In the genomic region with DNA sequence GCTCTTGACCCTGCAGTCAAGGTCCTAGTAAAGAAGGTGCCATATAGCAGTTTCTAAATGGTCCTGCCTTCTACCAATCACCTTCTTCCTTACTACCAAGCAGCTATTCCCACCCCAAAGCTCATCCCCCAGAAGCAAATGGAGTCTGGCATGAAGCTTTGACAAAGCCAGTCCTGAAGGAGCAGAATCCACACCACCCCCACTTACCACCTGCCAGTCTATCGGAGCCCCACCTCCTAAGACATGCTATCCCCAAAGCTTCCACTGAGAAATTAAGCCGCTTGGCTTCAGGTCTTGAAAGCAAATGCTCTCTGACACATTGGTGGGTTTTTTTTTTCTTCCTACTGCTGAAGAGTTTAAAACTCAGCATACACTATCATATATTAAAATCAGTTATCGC, we compare ENCODE assay signal across 26 mouse cellular contexts. TPM values are rescaled to one million over a fixed set of nuclear protein-coding genes. Genes with fewer than 3 reads are reported as not detected.
DNase-seq lines count a peak whose midpoint lies in the region; ATAC-seq lines count a peak whose summit lies in the region.
"Had no signal": no experiment of that assay in that cellular context is flagged by ENCODE, and none has a peak within 500 bp of the region (broad histone marks: within the 10 kb centered on the region; RNA-seq: fewer than 3 reads in every experiment).

No protein-coding gene starts in this region.

- no peaks in the 10 kb centered on the region for H3K36me3 ChIP-seq in embryonic facial prominence, embryonic 14.5 days (ENCODE audit: control insufficient read depth, insufficient read depth, low read length)
- no peaks in the 10 kb centered on the region for H3K36me3 ChIP-seq in embryonic facial prominence, embryonic 10.5 days (replicated peaks)
- H3K36me3 ChIP-seq in heart, embryonic 13.5 days: no peaks in the 10 kb centered on the region
- no peaks in the 10 kb centered on the region for H3K36me3 ChIP-seq in liver, embryonic 11.5 days (ENCODE audit: control insufficient read depth, insufficient read depth, low read length)
- H3K36me3 ChIP-seq: embryonic facial prominence, embryonic 13.5 days; forebrain, embryonic 15.5 days; limb, embryonic 15.5 days; liver, embryonic 15.5 days; midbrain, embryonic 15.5 days; neural tube, embryonic 13.5 days had no signal

- no peaks in the 10 kb centered on the region for H3K9me3 ChIP-seq in embryonic facial prominence, embryonic 14.5 days (ENCODE audit: control insufficient read depth, low read length)
- H3K9me3 ChIP-seq in embryonic facial prominence, embryonic 10.5 days: no peaks in the 10 kb centered on the region
- no peaks in the 10 kb centered on the region for H3K9me3 ChIP-seq in heart, embryonic 13.5 days
- no peaks in the 10 kb centered on the region for H3K9me3 ChIP-seq in liver, embryonic 11.5 days (ENCODE audit: control insufficient read depth, low read length)
- H3K9me3 ChIP-seq: embryonic facial prominence, embryonic 13.5 days; forebrain, embryonic 15.5 days; limb, embryonic 15.5 days; liver, embryonic 15.5 days; midbrain, embryonic 15.5 days; neural tube, embryonic 13.5 days had no signal

- H3K27ac ChIP-seq in embryonic facial prominence, embryonic 14.5 days (replicated peaks; ENCODE audit: low read depth, low read length): 0 out of 2 replicates have a peak overlapping the region, but pooled peaks have one; percentile 33
- H3K27ac ChIP-seq in embryonic facial prominence, embryonic 10.5 days (replicated peaks): no peak overlapping the region
- peak overlapping the region; percentile 86 for H3K27ac ChIP-seq in heart, embryonic 13.5 days (replicated peaks)
- H3K27ac ChIP-seq in liver, embryonic 11.5 days (ENCODE audit: low read depth, low read length): no peak overlapping the region
- H3K27ac ChIP-seq: embryonic facial prominence, embryonic 13.5 days; forebrain, embryonic 15.5 days; hindbrain, embryonic 14.5 days; limb, embryonic 15.5 days; liver, embryonic 15.5 days; macrophage; midbrain, embryonic 15.5 days; neural tube, embryonic 13.5 days had no signal

- H3K4me3 ChIP-seq in embryonic facial prominence, embryonic 14.5 days (ENCODE audit: low read depth, low read length): no peak overlapping the region
- H3K4me3 ChIP-seq in embryonic facial prominence, embryonic 10.5 days: no peak overlapping the region
- H3K4me3 ChIP-seq in heart, embryonic 13.5 days: no peak overlapping the region
- H3K4me3 ChIP-seq in liver, embryonic 11.5 days (ENCODE audit: low read depth, low read length): no peak overlapping the region
- H3K4me3 ChIP-seq: embryonic facial prominence, embryonic 13.5 days; forebrain, embryonic 15.5 days; limb, embryonic 15.5 days; liver, embryonic 15.5 days; midbrain, embryonic 15.5 days; neural tube, embryonic 13.5 days had no signal

- H3K4me1 ChIP-seq in embryonic facial prominence, embryonic 14.5 days (ENCODE audit: control insufficient read depth, insufficient read depth, low read length): peaks cover 10% of the 10 kb centered on the region
- H3K4me1 ChIP-seq in embryonic facial prominence, embryonic 10.5 days: 0 out of 2 replicates have a peak, but pooled peaks cover 7% of the 10 kb centered on the region
- peaks cover 85% of the 10 kb centered on the region for H3K4me1 ChIP-seq in heart, embryonic 13.5 days
- no peaks in the 10 kb centered on the region; the same call in 1 of the 2 replicates for H3K4me1 ChIP-seq in liver, embryonic 11.5 days (replicated peaks; ENCODE audit: control insufficient read depth, insufficient read depth, low read length)
- H3K4me1 ChIP-seq: forebrain, embryonic 15.5 days; liver, embryonic 15.5 days; midbrain, embryonic 15.5 days; neural tube, embryonic 13.5 days had no signal

- no peaks in the 10 kb centered on the region for H3K27me3 ChIP-seq in embryonic facial prominence, embryonic 14.5 days (replicated peaks; ENCODE audit: control insufficient read depth, insufficient read depth, low read length)
- no peaks in the 10 kb centered on the region for H3K27me3 ChIP-seq in embryonic facial prominence, embryonic 10.5 days (replicated peaks; ENCODE audit: low read depth, poor library complexity, severe bottlenecking)
- no peaks in the 10 kb centered on the region for H3K27me3 ChIP-seq in heart, embryonic 13.5 days (replicated peaks)
- H3K27me3 ChIP-seq in liver, embryonic 11.5 days (replicated peaks; ENCODE audit: control insufficient read depth, insufficient read depth, low read length): no peaks in the 10 kb centered on the region
- H3K27me3 ChIP-seq: embryonic facial prominence, embryonic 13.5 days; forebrain, embryonic 15.5 days; limb, embryonic 15.5 days; liver, embryonic 15.5 days; midbrain, embryonic 15.5 days; neural tube, embryonic 13.5 days had no signal

- no peak overlapping the region for H3K4me2 ChIP-seq in embryonic facial prominence, embryonic 14.5 days (ENCODE audit: low read depth, low read length)
- peak overlapping the region; percentile 55 for H3K4me2 ChIP-seq in heart, embryonic 13.5 days
- no peak overlapping the region for H3K4me2 ChIP-seq in liver, embryonic 11.5 days
- H3K4me2 ChIP-seq: embryonic facial prominence, embryonic 13.5 days; forebrain, embryonic 15.5 days; hindbrain, embryonic 14.5 days; limb, embryonic 15.5 days; liver, embryonic 15.5 days; midbrain, embryonic 15.5 days; neural tube, embryonic 13.5 days had no signal

- 80% methylated on average over 3 of the region's 3 CpGs for WGBS in embryonic facial prominence, embryonic 14.5 days
- WGBS in embryonic facial prominence, embryonic 10.5 days: 93% methylated on average over 3 of the region's 3 CpGs
- 65% methylated on average over 3 of the region's 3 CpGs for whole genome bisulfite sequencing in heart, embryonic 13.5 days
- 73% methylated on average over 3 of the region's 3 CpGs for WGBS in liver, embryonic 11.5 days

- peak; percentile 77 for DNase-seq in embryonic facial prominence, embryonic 14.5 days (ENCODE audit: low spot score)
- DNase-seq in embryonic facial prominence, embryonic 10.5 days (ENCODE audit: low spot score): no peak
- no peak for DNase-seq in heart, postnatal 4 days
- DNase-seq in layer of hippocampus, adult 9-11 months: peak; percentile 21
- DNase-seq in layer of hippocampus, postnatal 14 days (ENCODE audit: low spot score in 2 of 2): no peak
- peak; percentile 79 for DNase-seq in retina, postnatal 1 day
- DNase-seq in liver, embryonic 11.5 days (ENCODE audit: low spot score): no peak
- DNase-seq: adrenal gland, adult 8-10 months; cerebellum, adult 2 months; cerebellum, postnatal 25 days; gastrocnemius, postnatal 25 days; heart, postnatal 36 days; kidney, adult 8-10 months; right cerebral cortex, postnatal 14 days; thymus, postnatal 14 days had no signal

- ATAC-seq in embryonic facial prominence, embryonic 14.5 days (ENCODE audit: low read depth): peak; percentile 76
- ATAC-seq in heart, embryonic 13.5 days (ENCODE audit: extremely low read depth, insufficient number of reproducible peaks, low FRiP score, low TSS enrichment): no peak
- ATAC-seq in liver, embryonic 11.5 days (replicated peaks; ENCODE audit: low FRiP score): no peak
- ATAC-seq: activated CD4-positive, CD25-positive, alpha-beta regulatory T cell, adult 4 months; forebrain, embryonic 15.5 days; inflammation-experienced regulatory T-cells, adult 6 months; midbrain, embryonic 15.5 days had no signal

- H3K9ac ChIP-seq in embryonic facial prominence, embryonic 14.5 days (ENCODE audit: low read depth, low read length): no peak overlapping the region
- H3K9ac ChIP-seq in heart, embryonic 13.5 days: no peak overlapping the region
- no peak overlapping the region for H3K9ac ChIP-seq in liver, embryonic 11.5 days (ENCODE audit: low read depth, low read length)
- H3K9ac ChIP-seq: embryonic facial prominence, embryonic 13.5 days; forebrain, embryonic 15.5 days; hindbrain, embryonic 14.5 days; limb, embryonic 15.5 days; liver, embryonic 15.5 days; midbrain, embryonic 15.5 days; neural tube, embryonic 13.5 days had no signal

RNA-seq across cellular contexts. Expression of gene Tln2, which starts 27.6 kb away (rescaled TPM):
- polyA plus RNA-seq in embryonic facial prominence, embryonic 14.5 days (2014; fragmentation: Nextera tagmentation; extraction: Ambion mirVana): 42.0 and 46.3 TPM in 2 replicates
- polyA plus RNA-seq in embryonic facial prominence, embryonic 10.5 days (2016; fragmentation: Nextera tagmentation; extraction: Ambion mirVana): 36.2 and 40.7 TPM in 2 replicates
- 55.3 and 58.2 TPM in 2 replicates for polyA plus RNA-seq in heart, embryonic 13.5 days (2015; fragmentation: Nextera tagmentation; extraction: Ambion mirVana)
- 100 to 1,000 TPM; 111 to 116 TPM for total RNA-seq in heart, postnatal 4 days (2021)
- total RNA-seq in layer of hippocampus, postnatal 14 days (2021): 100 to 1,000 TPM; 112 to 130 TPM
- 10.2 and 12.7 TPM in 2 replicates for polyA plus RNA-seq in liver, embryonic 11.5 days (2014; fragmentation: Nextera tagmentation; extraction: Ambion mirVana)

Comparison
In these comparisons a context has a peak if more than half of its experiments do, and no peak if none do; other contexts are left out.
1. DNase-seq: peak in embryonic facial prominence, embryonic 14.5 days (single experiment), layer of hippocampus, adult 9-11 months (single experiment) and retina, postnatal 1 day (single experiment); none in embryonic facial prominence, embryonic 10.5 days (single experiment), heart, postnatal 4 days (single experiment), layer of hippocampus, postnatal 14 days (0 of 2) and liver, embryonic 11.5 days (single experiment).
2. H3K27ac ChIP-seq: peak in embryonic facial prominence, embryonic 14.5 days (single experiment) and heart, embryonic 13.5 days (single experiment); none in embryonic facial prominence, embryonic 10.5 days (single experiment) and liver, embryonic 11.5 days (single experiment).